Mouse (Mus musculus) cerebellum, adult 8-10 months (tissue): ENCODE results near the gene Clic1.

Experiments
- DNase-seq: peaks from one replicate; pipeline ENCODE4 v3.0.0; 2022

The Clic1 gene

DNA sequence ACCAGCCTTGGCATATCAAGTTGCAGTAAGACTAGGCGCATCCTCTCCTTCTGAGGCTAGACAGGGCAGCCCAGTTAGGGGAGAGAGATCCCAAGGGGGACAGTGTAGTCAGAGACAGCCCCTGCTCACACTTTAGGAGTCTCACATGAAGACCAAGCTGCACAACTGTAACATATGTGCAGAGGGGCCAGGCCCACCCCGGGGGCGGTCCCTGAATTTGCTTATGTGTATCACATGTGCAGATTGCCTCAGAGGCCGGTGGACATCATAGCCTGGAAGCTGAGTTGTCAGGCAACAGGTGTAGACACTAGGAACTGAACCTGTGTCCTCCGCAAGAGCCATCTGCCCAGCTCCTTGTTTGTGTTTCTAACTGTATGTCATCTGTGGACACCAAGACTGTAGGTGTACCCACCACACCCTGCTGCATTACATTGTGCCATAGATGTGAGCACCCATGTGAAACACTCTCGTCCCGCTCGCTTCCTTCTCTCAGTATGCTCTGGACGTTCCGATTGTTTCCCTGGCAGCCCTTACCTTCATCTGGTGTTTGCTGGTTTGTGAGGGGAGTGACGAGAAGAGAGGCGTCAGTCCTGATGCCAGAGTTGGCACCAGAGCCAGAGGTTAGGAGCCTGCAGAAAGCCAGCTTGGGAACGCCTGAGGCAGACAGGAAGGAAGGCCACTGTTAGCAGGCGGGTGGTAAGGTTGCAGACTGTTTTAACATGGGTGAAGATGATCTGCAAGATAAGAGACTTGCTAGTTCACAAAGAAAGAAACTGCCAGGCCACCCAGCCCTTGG lies 42.8 kb downstream of the Clic1 start:
- no peak for DNase-seq

DNA sequence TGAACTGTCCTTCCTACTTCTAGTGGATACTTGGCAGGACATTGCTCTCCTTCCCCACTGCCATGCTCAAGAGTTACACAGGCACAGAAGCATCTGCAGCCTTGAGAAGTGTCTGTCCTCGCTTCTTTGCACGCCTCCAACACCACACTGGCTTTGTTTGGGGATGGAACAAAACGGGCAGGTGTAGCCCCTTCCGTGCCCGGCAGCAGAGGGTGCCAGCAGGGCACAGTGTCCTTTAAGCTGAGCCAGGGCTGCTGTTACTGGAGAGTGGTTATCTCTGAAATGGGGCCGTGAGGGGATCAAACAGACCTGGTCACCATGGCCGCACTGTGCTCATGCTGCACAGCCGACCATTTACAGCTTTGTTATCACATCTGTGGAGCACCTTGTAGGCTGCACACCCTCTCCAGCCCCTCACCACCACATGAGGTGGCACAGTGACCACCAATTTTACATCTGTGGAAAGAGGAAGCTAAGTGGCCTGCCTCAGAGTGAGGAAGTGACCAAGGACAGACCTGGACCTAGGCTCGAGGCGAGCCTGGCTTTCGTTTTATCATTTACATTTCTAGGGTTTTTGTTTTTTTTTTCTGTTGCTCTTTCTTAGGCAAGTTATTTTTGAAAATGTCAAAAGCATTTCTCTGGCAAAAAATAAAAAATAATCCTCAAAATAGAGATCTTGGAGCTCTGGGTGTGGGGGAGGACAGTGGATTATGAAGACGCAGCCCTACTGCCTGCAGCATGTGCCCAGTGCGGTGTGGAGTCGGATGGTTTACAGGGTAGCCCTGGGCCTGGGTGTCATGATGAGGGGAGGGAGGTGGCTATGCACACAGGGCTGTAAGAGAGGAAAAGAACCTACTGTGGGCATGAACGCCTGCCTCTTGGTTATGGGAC lies 45.0 kb downstream of the Clic1 start:
- DNase-seq = no peak

- no peak for DNase-seq
These were observed 46.8 kb downstream of the Clic1 start for GRCm38 (mm10) chr17:35096597-35096996.

- peak; percentile 67 for DNase-seq
These were observed 47.4 kb downstream of the Clic1 start for GRCm38 (mm10) chr17:35097164-35097655.

DNA sequence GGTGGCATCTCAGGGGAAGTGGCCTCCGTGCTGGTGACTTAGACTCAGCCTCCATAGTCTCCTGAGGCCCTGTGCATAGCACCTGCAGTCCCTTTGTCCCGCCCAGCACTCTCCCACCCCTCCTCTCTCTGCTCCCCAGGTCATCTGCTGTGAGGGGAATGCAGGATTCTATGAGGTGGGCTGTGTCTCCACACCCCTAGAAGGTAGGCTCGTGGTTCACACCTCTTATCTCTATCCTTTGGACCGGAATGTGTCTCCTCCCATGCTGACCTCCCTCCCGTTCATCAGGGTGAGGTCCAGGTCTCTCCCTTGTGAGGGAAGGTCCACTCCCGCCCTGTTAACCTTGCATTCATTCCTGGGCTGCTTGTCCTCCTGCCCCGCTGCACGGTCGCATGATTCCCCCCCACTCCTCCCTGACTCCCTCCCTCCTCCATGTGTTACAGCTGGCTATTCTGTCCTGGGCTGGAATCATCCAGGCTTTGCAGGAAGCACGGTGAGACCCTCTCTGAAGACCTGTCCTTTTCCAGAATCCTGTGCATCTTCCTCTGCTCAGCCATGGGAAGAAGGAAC lies 50.5 kb downstream of the Clic1 start:
- DNase-seq = no peak

DNA sequence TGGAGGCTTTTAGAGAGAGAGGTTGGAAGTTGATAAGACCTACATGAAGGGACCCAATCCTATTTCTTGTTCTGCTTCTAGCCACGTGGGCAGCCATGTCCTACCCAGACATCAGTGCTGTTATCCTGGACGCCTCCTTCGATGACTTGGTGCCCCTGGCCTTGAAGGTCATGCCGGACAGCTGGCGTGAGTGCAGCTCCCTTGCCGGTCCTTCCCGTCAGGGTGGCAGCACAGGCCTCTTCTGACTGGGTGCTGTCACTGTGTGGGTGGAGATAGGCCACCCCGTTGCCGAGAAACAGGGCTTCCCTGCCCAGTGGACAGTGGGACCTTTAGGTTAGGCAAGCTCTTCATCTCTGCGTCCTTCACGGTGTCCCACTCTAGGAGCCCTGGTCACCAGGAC lies 51.4 kb downstream of the Clic1 start:
- DNase-seq = no peak

DNA sequence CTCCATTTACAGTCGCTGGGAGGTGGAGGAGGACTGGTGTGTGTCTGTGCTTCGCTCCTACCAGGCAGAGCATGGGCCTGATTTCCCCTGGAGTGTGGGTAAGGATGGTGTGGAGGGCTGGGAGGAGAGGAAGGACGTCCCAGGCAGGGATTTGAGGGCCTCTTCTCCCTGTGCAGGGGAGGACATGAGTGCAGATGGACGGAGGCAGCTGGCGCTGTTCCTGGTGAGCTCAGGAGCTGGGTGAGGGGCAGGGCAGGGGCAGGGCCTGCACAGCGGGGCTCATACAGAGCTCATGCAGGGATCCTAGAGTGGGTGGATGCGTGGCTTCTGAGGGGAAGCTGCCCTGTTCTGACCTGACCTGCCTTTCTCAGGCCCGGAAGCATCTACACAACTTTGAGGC lies 52.5 kb downstream of the Clic1 start:
- no peak for DNase-seq

- DNase-seq = no peak
These were observed 53.5 kb downstream of the Clic1 start for GRCm38 (mm10) chr17:35103221-35103690.

DNA sequence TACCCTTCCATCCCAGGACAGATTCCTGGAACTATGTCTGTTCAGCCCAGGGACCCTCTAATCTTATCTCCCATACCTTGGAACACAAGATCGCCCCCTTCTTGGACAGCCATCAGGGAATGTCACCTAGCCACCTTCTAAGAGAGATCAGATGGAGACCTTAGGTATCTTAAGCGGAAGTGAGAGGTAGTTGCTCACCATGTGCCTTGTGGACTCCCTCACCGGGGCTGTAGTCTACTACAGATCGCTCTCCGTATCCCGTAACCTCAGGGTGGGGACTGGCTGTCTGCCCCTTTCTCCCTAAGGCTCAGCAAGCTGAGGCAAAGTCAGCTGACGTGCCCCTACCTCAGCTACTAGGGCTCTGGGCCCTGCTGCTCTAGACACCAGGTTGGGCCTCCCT lies 54.3 kb downstream of the Clic1 start:
- no peak for DNase-seq

DNA sequence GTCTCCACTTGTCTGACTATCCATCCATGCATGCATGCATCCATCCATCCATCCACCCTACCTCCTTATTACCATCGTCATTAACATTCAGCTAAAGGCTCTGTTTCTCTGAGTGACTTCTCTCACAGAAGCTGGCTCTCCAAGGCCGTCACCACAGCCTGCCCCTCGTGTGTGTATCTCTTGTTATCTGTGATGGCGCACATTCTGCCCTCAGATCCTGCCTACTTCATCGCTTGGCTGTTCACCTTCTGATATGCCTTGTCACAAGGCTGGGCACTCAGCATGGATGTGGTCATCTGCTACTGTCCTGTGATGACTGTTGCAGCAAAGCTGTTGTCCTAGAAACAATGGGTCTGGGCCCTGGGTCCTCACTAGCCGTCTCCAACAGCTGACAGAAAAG lies 55.0 kb downstream of the Clic1 start:
- DNase-seq = no peak

GRCm38 (mm10) chr17:35105740-35106389 lies 56.1 kb downstream of the Clic1 start:
- peak; percentile 66 for DNase-seq

DNA sequence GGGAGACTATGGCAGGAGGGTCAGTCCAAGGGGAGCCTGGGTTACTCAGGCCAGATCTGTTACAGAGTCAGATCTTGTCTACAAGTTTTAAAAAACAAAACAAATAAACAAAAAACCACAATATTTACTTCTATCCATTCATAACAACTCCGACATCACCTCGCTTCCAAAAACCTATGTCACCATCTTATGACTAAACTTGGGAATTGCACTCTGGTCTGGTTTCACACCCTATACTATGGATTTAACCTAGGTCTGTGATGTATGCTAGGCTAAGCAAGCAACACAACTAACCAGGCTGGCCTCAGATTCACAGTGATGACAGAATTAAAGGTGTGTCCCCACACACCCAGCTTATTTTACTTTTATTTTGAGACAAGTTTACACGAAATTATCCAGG lies 56.8 kb downstream of the Clic1 start:
- DNase-seq = no peak

GRCm38 (mm10) chr17:35108097-35108496 lies 58.3 kb downstream of the Clic1 start, which contains the start of gene Ly6g5c:
Gene Ly6g5c, plus strand, starts transcription at chr17:35108279.
- no peak for DNase-seq
